Mouse (Mus musculus) heart, embryonic 16.5 days (tissue): ENCODE measurements at regions not wholly inside any gene's neighbourhood (a gene's known extent, or its start where the extent isn't known, plus 50 kb on each side); places are given as distances from the start of the nearest gene placed in this dataset.

Experiments
- ATAC-seq: fragments of 200-750 bp; cut with Nextera tagmentation; replicated peaks from 2 replicates; pipeline ENCODE4 v1.8.0; 2017; ENCODE audit warnings: moderate number of reproducible peaks; ENCODE audit not compliant: insufficient read depth, low FRiP score; ENCODE audit errors: extremely low read depth
- H3K27ac ChIP-seq: fragments of 300-500 bp; sonication (generic); 2 replicates; pipeline ENCODE4 v1.5.1; 2014; ENCODE audit warnings: mild to moderate bottlenecking, low read length, control low read depth, moderate library complexity
- H3K27me3 ChIP-seq: fragments of 300-500 bp; sonication (generic); 2 replicates; pipeline ENCODE4 v1.6.1; 2014; ENCODE audit warnings: low read length, mixed read lengths; ENCODE audit not compliant: control insufficient read depth, insufficient read depth
- H3K36me3 ChIP-seq: fragments of 300-500 bp; sonication (generic); 2 replicates; pipeline ENCODE4 v1.6.1; 2014; ENCODE audit not compliant: control insufficient read depth, insufficient read depth
- H3K4me1 ChIP-seq: fragments of 300-500 bp; sonication (generic); 2 replicates; pipeline ENCODE4 v1.6.1; 2014; ENCODE audit warnings: low read length, mixed read lengths; ENCODE audit not compliant: control insufficient read depth, insufficient read depth
- H3K4me2 ChIP-seq: fragments of 300-500 bp; sonication (generic); 2 replicates; pipeline ENCODE4 v1.6.1; 2014; ENCODE audit warnings: low read depth, mild to moderate bottlenecking, control low read depth, low read length
- H3K4me3 ChIP-seq: fragments of 300-500 bp; sonication (generic); 2 replicates; pipeline ENCODE4 v1.5.1; 2014; ENCODE audit warnings: mild to moderate bottlenecking, control low read depth, low read length
- H3K9ac ChIP-seq: fragments of 300-500 bp; sonication (generic); 2 replicates; pipeline ENCODE4 v1.6.1; 2014; ENCODE audit warnings: low read length, control low read depth
- H3K9me3 ChIP-seq: fragments of 300-500 bp; sonication (generic); replicated peaks from 2 replicates; pipeline ENCODE4 v1.6.1; 2016; ENCODE audit warnings: low read length; ENCODE audit not compliant: control insufficient read depth
- WGBS: fragments of 180-500 bp; shearing (Covaris S2); extraction: QIAGEN DNeasy Blood & Tissue Kit; methylation state at CpG from one replicate; pipeline ENCODE4 v1.1.7; 2014; 5-methylcytosine and 5-hydroxymethylcytosine counted together

DNA sequence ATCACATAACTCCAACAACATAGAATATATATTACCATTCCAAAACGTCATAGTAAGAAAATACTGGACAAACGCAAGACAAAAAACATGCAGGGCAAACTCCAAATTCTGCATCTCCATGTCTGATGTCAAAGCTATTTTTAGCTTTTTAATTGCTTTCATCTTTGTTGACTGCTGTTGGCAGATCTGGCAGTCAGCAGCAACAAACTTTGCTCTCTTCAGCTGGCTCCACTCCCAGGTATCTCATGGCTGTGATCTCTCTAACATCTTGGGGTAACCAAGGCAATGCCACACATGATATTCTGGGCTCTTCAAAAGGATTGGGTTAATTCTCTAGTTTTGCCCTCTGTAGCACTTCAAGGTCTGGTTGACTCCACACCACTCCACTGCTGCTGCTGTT, 128.9 kb upstream of the Fst start:
- no peaks in the 10 kb centered on the region for H3K27me3 ChIP-seq
- no peak overlapping the region for H3K4me3 ChIP-seq
- no peaks in the 10 kb centered on the region for H3K36me3 ChIP-seq
- H3K9me3 ChIP-seq: no peaks in the 10 kb centered on the region
- H3K4me1 ChIP-seq: no peaks in the 10 kb centered on the region
- ATAC-seq: no peak
- H3K27ac ChIP-seq: no peak overlapping the region
- H3K9ac ChIP-seq: no peak overlapping the region
- 61% methylated on average over 2 of the region's 2 CpGs for WGBS
- H3K4me2 ChIP-seq: no peak overlapping the region

DNA sequence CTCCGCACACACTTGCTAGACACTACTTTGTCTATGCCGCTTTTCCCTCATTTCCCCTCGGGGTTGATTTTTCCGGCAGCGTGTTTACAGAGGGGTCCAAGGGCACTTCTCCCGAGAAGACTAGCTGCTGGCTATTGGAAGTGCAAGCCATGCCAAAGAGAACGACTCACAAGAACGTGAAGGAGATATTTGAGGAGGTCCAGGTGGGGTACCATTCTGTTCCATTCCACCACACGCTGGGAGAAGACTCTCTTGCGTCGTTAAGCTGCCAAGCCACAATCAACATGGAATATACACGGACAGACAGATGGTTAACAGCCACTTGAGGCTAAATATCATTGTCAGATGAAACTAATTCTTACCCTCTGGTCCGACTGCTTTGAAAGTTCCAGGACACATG, 144.6 kb upstream of the Fst start:
- H3K4me2 ChIP-seq: no peak overlapping the region
- no peaks in the 10 kb centered on the region for H3K9me3 ChIP-seq
- no peaks in the 10 kb centered on the region for H3K27me3 ChIP-seq
- H3K36me3 ChIP-seq: no peaks in the 10 kb centered on the region
- no peaks in the 10 kb centered on the region for H3K4me1 ChIP-seq
- H3K9ac ChIP-seq: no peak overlapping the region
- no peak overlapping the region for H3K27ac ChIP-seq
- no peak overlapping the region for H3K4me3 ChIP-seq
- WGBS: 78% methylated on average over 13 of the region's 13 CpGs
- no peak for ATAC-seq

DNA sequence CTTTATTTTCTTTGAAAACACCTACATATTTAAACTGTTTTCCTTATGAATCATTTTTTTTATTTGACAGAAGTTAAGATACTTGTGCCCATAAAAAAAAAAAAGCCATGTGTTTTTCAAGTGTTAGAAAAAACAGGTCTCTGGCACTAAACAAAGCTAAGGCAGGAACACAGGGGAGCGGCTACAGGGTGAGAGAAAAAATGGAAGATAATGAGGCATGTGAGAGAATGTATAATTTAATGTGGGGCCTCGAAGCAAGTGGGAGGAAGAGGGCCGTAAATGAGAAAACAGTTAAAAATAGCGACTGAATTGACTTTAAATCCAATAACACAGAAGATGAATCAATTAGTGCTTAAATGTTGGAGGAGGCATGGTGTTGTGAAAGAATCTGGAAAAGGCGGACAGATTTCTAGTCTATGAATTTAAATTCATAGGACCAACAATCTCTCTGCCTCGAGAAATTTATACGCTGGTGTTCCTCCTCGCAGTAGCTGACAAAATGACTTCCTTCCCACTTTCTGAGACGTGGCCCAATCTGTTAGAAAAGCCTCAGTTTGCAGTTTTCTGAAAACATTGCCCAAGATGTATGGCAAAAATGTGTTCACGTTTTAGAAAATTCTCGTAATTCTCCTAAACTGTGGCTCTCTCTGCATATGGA, 145.4 kb upstream of the Fst start:
- H3K9ac ChIP-seq: no peak overlapping the region
- 77% methylated on average over 11 of the region's 11 CpGs for WGBS
- no peaks in the 10 kb centered on the region for H3K9me3 ChIP-seq
- H3K4me1 ChIP-seq: no peaks in the 10 kb centered on the region
- no peak for ATAC-seq
- no peak overlapping the region for H3K4me2 ChIP-seq
- H3K27ac ChIP-seq: no peak overlapping the region
- H3K27me3 ChIP-seq: no peaks in the 10 kb centered on the region
- no peak overlapping the region for H3K4me3 ChIP-seq
- no peaks in the 10 kb centered on the region for H3K36me3 ChIP-seq

DNA sequence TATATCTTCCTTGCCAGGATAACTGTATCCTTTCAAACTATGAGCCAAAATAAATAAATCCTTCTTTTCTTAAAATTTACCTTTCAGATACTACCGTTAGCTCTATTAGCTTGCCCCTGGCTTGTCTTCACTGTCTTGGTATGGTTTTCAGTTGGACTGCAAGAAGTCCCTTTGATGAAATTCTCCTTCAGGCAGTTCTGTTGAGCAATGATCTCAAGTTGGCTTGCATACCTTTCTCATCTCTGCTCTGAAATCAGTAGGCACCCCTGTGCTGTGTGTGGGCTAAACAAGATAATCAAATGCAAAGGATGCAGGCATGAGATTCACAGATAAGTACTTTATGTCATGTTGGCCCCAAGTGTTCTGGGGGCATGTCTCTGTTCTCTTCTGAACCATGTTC, 155.2 kb upstream of the Fst start:
- ATAC-seq: no peak
- H3K27me3 ChIP-seq: no peaks in the 10 kb centered on the region
- H3K36me3 ChIP-seq: no peaks in the 10 kb centered on the region
- H3K4me2 ChIP-seq: no peak overlapping the region
- no peaks in the 10 kb centered on the region for H3K4me1 ChIP-seq
- no peak overlapping the region for H3K4me3 ChIP-seq
- no peak overlapping the region for H3K9ac ChIP-seq
- H3K27ac ChIP-seq: no peak overlapping the region
- no peaks in the 10 kb centered on the region for H3K9me3 ChIP-seq
- WGBS: 81% methylated on average over 1 of the region's 1 CpGs

DNA sequence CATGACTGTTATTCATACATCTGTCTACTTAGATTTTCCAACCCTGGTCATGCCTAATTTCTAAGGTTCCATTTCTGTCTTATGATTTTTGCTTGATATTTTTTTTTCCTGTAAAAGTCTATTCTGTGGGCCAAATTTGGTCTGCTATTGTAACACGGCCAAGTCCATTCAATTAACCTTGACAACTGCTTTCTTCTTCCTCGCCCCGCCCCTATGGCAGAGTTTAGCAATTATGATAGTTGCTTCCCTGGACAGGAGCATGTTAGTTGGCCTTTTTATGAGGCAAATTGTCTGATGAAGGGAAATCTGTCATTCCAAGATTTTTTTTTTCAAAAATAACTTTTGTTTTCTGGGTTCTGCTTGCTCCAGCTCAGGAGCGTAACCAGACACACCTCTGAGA, 160.7 kb upstream of the Fst start:
- H3K27me3 ChIP-seq: no peaks in the 10 kb centered on the region
- 84% methylated on average over 4 of the region's 4 CpGs for WGBS
- no peaks in the 10 kb centered on the region for H3K36me3 ChIP-seq
- no peak for ATAC-seq
- no peaks in the 10 kb centered on the region for H3K9me3 ChIP-seq
- H3K4me3 ChIP-seq: no peak overlapping the region
- no peak overlapping the region for H3K27ac ChIP-seq
- no peak overlapping the region for H3K4me2 ChIP-seq
- no peak overlapping the region for H3K9ac ChIP-seq
- no peaks in the 10 kb centered on the region for H3K4me1 ChIP-seq

DNA sequence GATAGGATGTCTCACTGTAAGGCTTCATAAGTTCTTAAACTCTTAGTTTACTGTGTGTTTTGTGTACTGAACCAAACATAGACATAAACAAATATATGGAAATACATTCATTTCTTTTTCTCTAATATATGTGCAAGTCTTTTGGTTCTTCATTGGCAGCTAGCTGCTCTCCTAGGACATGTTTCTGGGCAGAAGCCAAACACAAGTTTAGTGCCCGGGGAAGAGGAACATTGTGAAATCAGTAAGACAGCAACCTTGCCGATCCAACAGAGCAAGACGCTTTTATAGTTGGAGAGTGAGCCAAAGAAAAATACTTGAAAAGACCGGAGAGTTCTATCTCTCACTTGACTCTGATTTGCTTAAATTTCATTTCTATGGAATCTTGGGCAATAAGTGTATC, 178.0 kb upstream of the Fst start:
- Histone ChIP-seq H3K27ac (no peak overlapping the region), H3K9me3 (no peaks in the 10 kb centered on the region), H3K4me3 (no peak overlapping the region), H3K4me1 (no peaks in the 10 kb centered on the region), H3K4me2 (no peak overlapping the region), H3K36me3 (no peaks in the 10 kb centered on the region), H3K9ac (no peak overlapping the region), H3K27me3 (no peaks in the 10 kb centered on the region)
- 72% methylated on average over 4 of the region's 4 CpGs for WGBS
- ATAC-seq: no peak

DNA sequence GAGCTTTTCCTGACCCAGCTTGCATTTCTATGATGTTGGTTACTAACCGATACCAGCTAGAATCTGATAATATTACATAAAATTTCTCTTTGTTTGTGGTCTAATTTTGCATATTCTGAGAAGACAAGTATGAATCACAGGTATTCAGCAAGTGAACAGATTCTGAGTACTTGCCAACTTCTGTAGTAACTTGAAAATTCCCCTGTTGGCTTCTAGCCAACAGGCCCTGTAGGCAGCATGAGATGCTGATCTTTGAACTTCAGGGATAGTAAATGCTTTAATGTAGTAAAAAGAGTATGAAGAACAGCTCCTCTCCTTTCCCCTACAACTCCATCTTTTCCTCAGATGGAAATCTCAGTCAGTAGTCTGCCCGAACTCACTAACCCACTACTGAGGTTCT, 178.5 kb upstream of the Mocs2 start:
- WGBS: 80% methylated on average over 2 of the region's 2 CpGs
- H3K4me2 ChIP-seq: no peak overlapping the region
- H3K4me3 ChIP-seq: no peak overlapping the region
- H3K36me3 ChIP-seq: no peaks in the 10 kb centered on the region
- no peak for ATAC-seq
- H3K9me3 ChIP-seq: no peaks in the 10 kb centered on the region
- H3K27ac ChIP-seq: no peak overlapping the region
- no peaks in the 10 kb centered on the region for H3K4me1 ChIP-seq
- H3K27me3 ChIP-seq: no peaks in the 10 kb centered on the region
- H3K9ac ChIP-seq: no peak overlapping the region

DNA sequence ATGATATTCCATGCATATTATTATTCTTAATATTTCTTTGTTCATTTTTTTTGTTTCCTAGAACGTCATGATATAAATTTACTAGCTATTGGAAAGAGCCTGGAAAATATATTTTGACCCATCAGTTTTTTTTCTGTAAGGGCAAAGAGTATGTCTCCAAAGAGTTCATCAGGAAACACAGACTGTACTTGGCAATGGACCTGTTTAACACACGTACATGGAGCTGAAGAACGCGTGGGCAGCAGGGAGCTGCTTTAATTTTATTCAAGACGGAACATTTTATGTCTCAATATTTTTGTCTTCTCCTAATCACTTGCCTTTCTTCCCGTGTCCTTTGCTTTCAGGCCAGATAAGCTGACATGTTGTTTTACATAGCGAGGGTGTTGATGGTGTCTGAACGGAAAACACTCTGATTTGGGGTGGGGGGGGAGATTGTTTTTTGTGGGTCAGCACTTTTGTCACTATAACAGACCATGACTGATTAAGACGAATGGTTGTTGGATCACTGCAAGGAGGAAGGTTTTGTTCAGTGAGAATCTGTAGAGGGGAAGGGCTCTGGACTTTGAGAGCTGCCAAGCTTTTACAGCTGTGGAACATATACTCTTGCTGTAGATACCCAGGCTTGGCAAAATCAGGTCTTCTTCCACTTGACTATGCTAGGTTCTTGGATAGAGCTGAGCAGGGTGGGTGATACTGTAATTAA, 176.2 kb upstream of the Mocs2 start:
- Histone ChIP-seq H3K9me3 (no peaks in the 10 kb centered on the region), H3K4me3 (no peak overlapping the region), H3K27ac (no peak overlapping the region), H3K4me1 (no peaks in the 10 kb centered on the region), H3K9ac (no peak overlapping the region), H3K4me2 (no peak overlapping the region), H3K36me3 (no peaks in the 10 kb centered on the region), H3K27me3 (no peaks in the 10 kb centered on the region)
- ATAC-seq: no peak
- 64% methylated on average over 9 of the region's 9 CpGs for WGBS

DNA sequence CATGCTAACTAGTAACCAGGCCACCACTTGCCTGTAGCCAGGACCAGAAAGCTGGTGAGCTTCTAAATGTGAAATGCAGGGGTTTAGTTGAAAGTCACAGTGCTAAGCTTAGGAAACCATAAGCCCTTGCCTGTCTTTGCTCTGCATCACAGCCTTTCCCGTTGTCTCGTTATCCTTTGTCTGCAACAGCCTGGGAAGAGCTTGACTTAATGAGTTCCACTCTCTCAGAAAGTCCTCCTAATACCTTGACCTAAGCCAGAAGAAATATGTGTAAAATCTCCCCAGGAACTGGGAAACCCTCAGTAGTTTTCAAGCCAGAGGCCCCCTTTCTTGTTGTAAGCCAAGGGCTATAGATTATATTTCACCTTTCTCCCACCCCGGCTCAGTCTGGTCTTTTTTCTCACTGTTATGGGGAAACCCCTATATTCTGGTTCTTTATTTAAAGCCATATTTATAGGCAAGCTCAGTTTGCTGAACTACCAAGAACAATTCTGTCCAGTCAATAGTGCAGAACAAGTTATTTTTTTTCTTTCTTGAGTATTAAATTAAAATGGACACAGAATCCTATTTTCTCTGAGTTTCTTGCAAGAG, 175.0 kb upstream of the Mocs2 start:
- no peaks in the 10 kb centered on the region for H3K36me3 ChIP-seq
- ATAC-seq: no peak
- no peak overlapping the region for H3K9ac ChIP-seq
- H3K27ac ChIP-seq: no peak overlapping the region
- H3K27me3 ChIP-seq: no peaks in the 10 kb centered on the region
- no peak overlapping the region for H3K4me3 ChIP-seq
- no peaks in the 10 kb centered on the region for H3K4me1 ChIP-seq
- WGBS: 75% methylated on average over 3 of the region's 3 CpGs
- no peak overlapping the region for H3K4me2 ChIP-seq
- no peaks in the 10 kb centered on the region for H3K9me3 ChIP-seq
